Mouse (Mus musculus): ENCODE results near the gene Slc25a10.

Slc25a10 gene

GRCm38 (mm10) chr11:120491317-120492023 lies at the start of gene Slc25a10:
Gene Slc25a10, plus strand, starts transcription at chr11:120491840.
- peak; percentile 88 to 93 for DNase-seq

GRCm38 (mm10) chr11:120442344-120442743 lies 49.3 kb upstream of the Slc25a10 start, which contains the start of gene Tspan10:
Gene Tspan10, plus strand, starts transcription at chr11:120442644.
- DNase-seq, result no peak

- no peak for DNase-seq
These were observed 48.8 kb upstream of the Slc25a10 start for GRCm38 (mm10) chr11:120442765-120443280.

- DNase-seq, result no peak
These were observed 47.5 kb upstream of the Slc25a10 start for GRCm38 (mm10) chr11:120444106-120444505.

GRCm38 (mm10) chr11:120445475-120445874 lies 46.2 kb upstream of the Slc25a10 start:
- DNase-seq, result no peak

- no peak for DNase-seq
These were observed 44.5 kb upstream of the Slc25a10 start for GRCm38 (mm10) chr11:120447179-120447578.

DNA sequence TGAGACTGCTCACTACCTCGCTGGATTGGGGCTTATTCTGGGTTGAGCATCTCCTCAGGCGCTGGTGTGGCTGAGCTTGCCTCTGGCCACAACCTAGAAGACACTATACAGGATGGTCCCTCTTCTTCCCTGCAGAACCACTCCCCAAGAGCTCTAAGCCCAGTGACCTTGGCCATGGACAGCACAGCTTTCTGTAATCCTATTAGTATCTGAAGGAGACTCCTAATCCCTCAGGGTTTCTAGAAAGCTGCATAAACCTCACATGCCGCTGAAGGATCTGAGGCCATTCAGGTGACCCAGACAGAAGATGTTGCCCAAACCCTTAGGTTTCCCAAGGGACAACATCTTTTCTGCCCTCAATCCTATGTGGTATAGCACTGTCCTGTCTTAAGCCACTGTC lies 39.4 kb upstream of the Slc25a10 start:
- no peak for DNase-seq

- DNase-seq, result no peak
These were observed 38.3 kb upstream of the Slc25a10 start, which contains the start of gene Pde6g for GRCm38 (mm10) chr11:120453306-120453705. Gene Pde6g, minus strand, starts transcription at chr11:120453500.

DNA sequence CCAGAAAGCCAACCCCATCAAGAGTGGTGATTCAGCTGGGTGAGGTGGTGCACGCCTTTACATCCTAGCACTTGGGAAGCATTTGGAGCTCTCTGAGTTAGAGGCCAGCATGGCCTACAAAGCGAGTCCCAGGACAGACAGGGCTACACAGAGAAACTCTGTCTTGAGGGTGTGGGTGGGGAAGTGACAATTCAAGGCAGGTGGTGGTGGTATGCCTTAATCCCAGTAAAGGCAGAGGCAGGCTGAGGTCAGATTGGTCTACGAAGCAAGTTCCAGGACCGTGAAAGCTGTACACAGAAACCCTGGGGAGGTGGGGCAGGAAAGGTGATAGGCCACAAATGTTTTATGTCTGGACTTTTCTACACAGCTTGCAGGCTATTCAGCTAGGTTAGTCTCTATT lies 36.7 kb upstream of the Slc25a10 start:
- DNase-seq, result no peak

- no peak for DNase-seq
These were observed 36.2 kb upstream of the Slc25a10 start for GRCm38 (mm10) chr11:120455413-120455812.

GRCm38 (mm10) chr11:120457370-120457769 lies 34.3 kb upstream of the Slc25a10 start:
- no peak for DNase-seq

DNA sequence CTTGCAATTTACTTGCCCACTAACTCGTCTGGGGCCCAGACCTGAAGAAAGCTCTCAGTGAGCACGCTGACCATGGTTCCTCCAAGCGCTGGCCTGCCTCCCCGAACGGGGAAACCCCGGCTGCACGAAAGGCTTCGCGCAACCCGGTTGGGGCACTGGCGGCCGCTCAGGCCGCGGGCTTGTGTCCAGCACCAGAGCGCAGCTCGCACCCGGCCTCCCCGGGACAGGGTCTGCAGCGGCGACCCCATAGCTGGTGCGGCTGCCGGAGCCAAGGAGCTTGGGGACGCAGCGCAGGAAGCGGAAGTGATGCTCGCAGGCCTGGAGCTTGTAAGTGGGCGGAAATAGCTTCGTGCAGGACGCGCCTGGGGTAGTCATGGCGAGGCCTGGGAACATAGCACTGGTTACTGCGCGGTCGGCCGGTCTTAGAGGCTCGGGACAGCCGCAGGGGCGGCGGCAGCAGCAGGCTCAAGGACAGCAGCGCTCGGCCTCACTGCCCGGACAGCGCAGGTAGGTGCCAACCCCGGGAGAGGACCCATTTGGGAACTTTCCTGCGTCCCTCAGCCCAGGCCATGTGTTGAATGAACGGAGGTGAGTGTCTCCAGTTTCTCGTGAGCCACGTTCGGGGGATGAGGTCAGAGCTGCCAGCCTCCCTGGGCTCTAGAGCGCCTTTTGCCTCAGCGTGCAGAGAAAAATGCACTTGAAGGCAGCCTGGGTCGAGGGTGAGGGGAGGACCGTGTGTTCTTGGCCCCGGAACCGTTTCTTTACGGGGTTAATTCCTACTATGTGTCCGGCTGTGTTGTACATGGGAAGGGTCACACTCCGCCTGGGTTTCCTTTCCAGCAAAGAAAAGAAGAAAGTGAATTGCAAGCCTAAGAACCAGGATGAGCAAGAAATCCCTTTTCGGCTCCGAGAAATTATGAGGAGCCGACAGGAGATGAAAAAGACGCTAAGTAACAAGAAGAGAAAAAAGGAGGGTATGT lies 33.6 kb upstream of the Slc25a10 start, which contains the start of the genes Oxld1 and Ccdc137:
Gene Oxld1 (minus strand): TSS at position 297 of the 980 bp plus-strand sequence.
Gene Ccdc137 (plus strand): TSS at position 344 of the 980 bp plus-strand sequence.
- DNase-seq, result peak; percentile 83 to 84

GRCm38 (mm10) chr11:120458847-120459597 lies 32.6 kb upstream of the Slc25a10 start:
- DNase-seq, result no peak

DNA sequence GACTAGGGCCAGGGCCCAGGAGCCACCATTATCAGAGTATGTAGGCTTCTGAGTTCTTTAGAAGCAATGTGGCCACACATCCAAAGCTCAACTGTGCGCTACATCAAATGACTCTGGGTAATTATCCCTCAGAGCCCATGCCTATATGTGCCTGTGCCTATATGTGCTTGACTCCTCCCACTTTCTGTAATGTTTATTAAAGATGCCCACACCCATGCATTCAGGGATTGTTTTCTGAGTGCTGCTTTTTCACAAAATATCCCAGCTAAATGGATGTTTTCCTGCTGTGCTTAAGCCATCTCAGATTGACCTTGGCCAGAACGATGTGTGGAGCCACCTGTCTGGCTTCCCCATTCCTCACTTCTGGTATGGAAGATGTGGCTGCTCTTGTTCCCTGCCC lies 28.1 kb upstream of the Slc25a10 start:
- no peak for DNase-seq

GRCm38 (mm10) chr11:120464365-120464764 lies 27.3 kb upstream of the Slc25a10 start:
- no peak for DNase-seq

DNA sequence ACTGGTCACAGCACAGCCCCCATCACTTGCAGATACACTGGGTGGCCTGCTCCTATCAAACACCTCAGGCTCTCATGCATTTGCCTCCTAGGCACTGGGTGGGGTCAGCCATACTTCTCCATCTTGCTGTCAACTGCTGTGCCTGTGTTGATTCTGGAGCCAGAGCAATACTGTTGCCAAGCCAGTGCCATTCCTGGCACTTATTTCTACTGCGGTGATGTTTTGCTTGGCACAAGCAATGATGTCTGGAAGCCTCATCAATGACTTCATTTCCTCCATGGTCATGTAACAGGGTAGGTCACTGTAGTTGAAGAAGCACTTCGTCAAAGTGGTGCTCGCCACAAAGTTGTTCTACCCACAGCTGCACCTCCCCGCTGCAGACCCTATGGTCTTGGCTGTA lies 26.1 kb upstream of the Slc25a10 start:
- no peak for DNase-seq

DNA sequence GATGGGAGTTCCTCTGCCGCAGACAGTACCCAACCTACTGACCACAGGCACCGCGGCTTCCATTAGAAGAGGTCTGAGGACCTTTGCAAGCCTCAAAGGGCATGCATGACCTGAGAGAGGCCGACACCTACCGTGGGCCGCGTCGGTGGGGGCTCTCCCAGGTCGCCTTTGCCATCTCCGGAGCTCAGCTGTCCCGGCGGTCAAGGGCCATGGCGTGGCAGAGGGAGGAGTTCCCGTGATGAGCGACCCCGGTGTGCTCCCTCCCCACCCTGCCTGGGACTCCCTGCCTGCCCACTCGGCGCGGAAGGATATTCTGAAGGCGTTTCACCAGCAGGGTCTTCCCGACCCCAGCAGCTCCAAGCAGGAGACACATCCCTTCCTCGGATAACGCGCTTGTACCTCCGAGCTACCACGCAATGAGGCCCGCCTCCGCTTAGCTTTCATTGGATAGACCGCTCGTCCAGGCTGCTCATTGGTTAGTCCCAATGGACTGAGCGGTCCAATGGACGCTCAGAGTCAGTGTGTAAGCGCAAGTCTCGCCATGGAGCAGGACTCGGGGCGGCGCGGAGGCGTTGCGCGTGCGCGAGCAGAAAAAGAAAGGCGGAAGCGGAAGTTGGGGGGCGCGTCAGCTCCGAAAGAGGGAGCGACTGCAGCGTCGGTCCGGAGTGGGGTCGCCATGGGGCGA lies 24.4 kb upstream of the Slc25a10 start, which contains the start of gene Arl16:
Gene Arl16 (minus strand): TSS at position 557 of the 685 bp plus-strand sequence.
- DNase-seq, result peak; percentile 92 to 96

- DNase-seq, result no peak
These were observed 23.9 kb upstream of the Slc25a10 start for GRCm38 (mm10) chr11:120467736-120468092.

- no peak for DNase-seq
These were observed 19.6 kb upstream of the Slc25a10 start for GRCm38 (mm10) chr11:120472052-120472451.

DNA sequence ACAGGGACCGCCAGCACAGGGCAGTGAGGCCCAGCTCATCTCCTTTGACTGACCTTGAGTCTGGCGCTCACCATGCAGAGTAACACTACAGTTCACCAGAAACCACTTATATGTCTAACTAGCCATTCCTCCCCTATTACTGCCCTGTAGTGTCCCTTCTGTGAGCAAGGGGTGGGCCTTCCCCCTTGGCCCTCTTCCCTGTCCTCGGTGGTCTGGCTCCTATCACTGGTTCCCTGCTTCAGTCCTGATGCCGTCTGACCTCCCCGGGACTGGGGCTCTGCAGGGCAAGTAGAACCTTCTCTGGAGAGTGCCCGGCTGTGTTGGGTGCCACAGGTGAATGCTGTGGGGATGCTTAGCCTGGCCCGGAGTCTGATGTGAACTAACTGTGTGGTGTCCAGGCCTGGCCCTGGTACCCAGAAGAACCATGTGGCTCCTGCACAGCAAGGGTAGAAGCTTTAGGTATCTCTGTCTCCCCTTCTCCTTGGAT lies 8.1 kb upstream of the Slc25a10 start:
- no peak for DNase-seq

DNA sequence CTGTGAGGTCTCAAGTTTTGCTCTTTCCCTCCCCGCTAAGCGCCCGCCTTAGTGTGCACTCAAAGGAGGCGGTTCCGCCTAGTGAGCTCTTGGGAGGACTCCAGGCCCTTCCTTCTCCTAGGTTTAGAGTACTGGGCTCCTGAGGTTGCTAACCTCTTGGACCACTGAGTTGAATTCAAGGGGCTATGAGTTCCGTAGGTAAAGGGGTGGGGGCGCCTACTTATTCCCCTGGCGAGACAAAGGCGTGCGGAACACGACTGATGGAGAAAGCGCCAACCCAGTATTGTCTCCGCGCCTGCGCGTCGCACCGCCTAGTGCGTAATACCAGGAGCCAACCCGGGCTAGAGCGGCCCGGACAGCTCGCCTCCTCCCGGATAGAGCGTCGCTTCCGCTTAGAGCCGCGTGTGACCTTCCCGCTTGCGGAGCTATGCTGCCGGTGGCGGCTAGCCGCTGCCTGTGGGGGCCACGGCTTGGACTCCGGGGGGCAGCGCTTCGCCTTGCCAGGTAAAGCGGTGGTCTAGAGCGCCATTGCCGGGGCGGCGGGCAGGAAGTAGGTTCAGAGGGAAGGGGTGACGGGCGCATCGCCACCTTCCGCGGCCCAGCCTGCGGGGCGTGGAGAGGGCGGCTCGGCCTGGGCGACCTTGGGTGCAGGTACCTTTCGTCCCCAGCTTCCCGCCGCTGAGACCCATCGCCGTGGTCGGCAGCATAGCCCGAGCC lies 7.2 kb upstream of the Slc25a10 start, which contains the start of gene Mrpl12:
Gene Mrpl12 (plus strand): TSS at position 349 of the 717 bp plus-strand sequence.
- peak; percentile 93 to 94 for DNase-seq

Data from cerebellum, postnatal 25 days (tissue).